Mouse (Mus musculus): ENCODE measurements at regions not wholly inside any gene's neighbourhood (a gene's known extent, or its start where the extent isn't known, plus 50 kb on each side); places are given as distances from the start of the nearest gene placed in this dataset.

DNA sequence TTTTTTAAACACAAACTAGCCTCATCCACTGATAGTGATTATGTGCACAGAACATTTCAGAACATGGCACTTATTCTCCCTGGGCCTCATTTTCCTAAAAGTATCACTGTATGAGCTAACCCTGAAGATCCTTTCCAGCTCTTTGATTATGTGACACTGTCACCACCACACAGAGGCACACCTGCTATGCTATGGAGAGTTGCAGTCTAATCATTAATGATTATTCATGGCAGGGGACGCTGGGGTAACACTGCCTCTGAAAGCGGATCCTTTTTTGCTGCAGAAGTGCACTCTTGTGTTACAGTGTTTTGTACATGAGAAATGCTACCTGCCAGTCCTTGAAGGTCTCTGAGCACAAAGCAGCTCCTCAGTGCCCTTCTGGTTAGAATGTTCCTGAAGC is 615.3 kb upstream of the Fbxo33 start:
- Histone ChIP-seq H3K9me3 (replicated peaks; ENCODE audit: control insufficient read depth, low read length) (no peaks in the 10 kb centered on the region), H3K4me1 (ENCODE audit: control insufficient read depth, insufficient read depth, low read length) (no peaks in the 10 kb centered on the region), H3K9ac (replicated peaks; ENCODE audit: low read length) (no peak overlapping the region), H3K4me2 (ENCODE audit: low read depth, low read length) (no peak overlapping the region), H3K27me3 (ENCODE audit: control insufficient read depth, insufficient read depth, low read length) (no peaks in the 10 kb centered on the region), H3K36me3 (replicated peaks; ENCODE audit: control insufficient read depth, insufficient read depth, low read depth, low read length) (no peaks in the 10 kb centered on the region), H3K4me3 (ENCODE audit: low read depth, low read length) (no peak overlapping the region), H3K27ac (replicated peaks; ENCODE audit: low read depth, low read length) (no peak overlapping the region)
- WGBS: 70% methylated on average over 2 of the region's 2 CpGs
- ATAC-seq (replicated peaks; ENCODE audit: insufficient number of reproducible peaks, low FRiP score, low TSS enrichment, low read depth) (no peak), DNase-seq (ENCODE audit: low spot score) (no peak)

DNA sequence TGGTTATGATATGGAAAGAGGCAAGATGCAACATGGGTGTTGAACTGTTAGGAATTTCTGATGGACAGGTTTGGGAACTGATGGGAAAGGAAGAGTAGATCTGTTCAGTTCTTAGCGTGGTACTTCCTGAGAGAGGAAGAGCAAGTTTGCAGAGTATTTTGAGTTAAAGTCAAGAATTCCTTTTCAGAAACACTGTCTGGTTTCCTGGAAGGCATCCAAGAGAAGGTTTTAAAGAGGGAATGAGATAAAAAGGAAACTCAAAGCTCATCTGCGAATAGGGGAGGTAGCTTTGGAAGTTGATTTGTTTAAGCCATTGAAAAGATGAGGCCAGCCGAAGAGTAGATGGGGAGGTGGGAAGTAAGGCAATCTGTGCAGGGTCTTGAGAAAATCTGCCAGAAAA is 603.4 kb upstream of the Fbxo33 start:
- WGBS: 84% methylated on average over 3 of the region's 3 CpGs
- Histone ChIP-seq H3K9me3 (replicated peaks; ENCODE audit: control insufficient read depth, low read length) (no peaks in the 10 kb centered on the region), H3K36me3 (replicated peaks; ENCODE audit: control insufficient read depth, insufficient read depth, low read depth, low read length) (no peaks in the 10 kb centered on the region), H3K4me3 (ENCODE audit: low read depth, low read length) (no peak overlapping the region), H3K27me3 (ENCODE audit: control insufficient read depth, insufficient read depth, low read length) (no peaks in the 10 kb centered on the region), H3K27ac (replicated peaks; ENCODE audit: low read depth, low read length) (no peak overlapping the region), H3K9ac (replicated peaks; ENCODE audit: low read length) (no peak overlapping the region), H3K4me2 (ENCODE audit: low read depth, low read length) (no peak overlapping the region), H3K4me1 (ENCODE audit: control insufficient read depth, insufficient read depth, low read length) (no peaks in the 10 kb centered on the region)
- DNase-seq (ENCODE audit: low spot score) (no peak), ATAC-seq (replicated peaks; ENCODE audit: insufficient number of reproducible peaks, low FRiP score, low TSS enrichment, low read depth) (no peak)

- no peak overlapping the region for H3K4me2 ChIP-seq (ENCODE audit: low read depth, low read length)
- no peak overlapping the region for H3K27ac ChIP-seq (replicated peaks; ENCODE audit: low read depth, low read length)
- ATAC-seq (replicated peaks; ENCODE audit: insufficient number of reproducible peaks, low FRiP score, low TSS enrichment, low read depth) (no peak), DNase-seq (ENCODE audit: low spot score) (no peak)
- no peak overlapping the region for H3K9ac ChIP-seq (replicated peaks; ENCODE audit: low read length)
- no peak overlapping the region for H3K4me3 ChIP-seq (ENCODE audit: low read depth, low read length)
- no peaks in the 10 kb centered on the region for H3K36me3 ChIP-seq (replicated peaks; ENCODE audit: control insufficient read depth, insufficient read depth, low read depth, low read length)
- H3K4me1 ChIP-seq (ENCODE audit: control insufficient read depth, insufficient read depth, low read length): no peaks in the 10 kb centered on the region
- no peaks in the 10 kb centered on the region for H3K9me3 ChIP-seq (replicated peaks; ENCODE audit: control insufficient read depth, low read length)
- no peaks in the 10 kb centered on the region for H3K27me3 ChIP-seq (ENCODE audit: control insufficient read depth, insufficient read depth, low read length)
- 52% methylated on average over 2 of the region's 2 CpGs for whole genome bisulfite sequencing
Measured at GRCm38 (mm10) chr12:59822435-59822834, 602.9 kb upstream of the Fbxo33 start.

- no peak overlapping the region for H3K4me3 ChIP-seq (ENCODE audit: low read depth, low read length)
- no peak overlapping the region for H3K27ac ChIP-seq (replicated peaks; ENCODE audit: low read depth, low read length)
- no peak overlapping the region for H3K4me2 ChIP-seq (ENCODE audit: low read depth, low read length)
- no peaks in the 10 kb centered on the region for H3K27me3 ChIP-seq (ENCODE audit: control insufficient read depth, insufficient read depth, low read length)
- H3K9me3 ChIP-seq (replicated peaks; ENCODE audit: control insufficient read depth, low read length): no peaks in the 10 kb centered on the region
- no peaks in the 10 kb centered on the region for H3K4me1 ChIP-seq (ENCODE audit: control insufficient read depth, insufficient read depth, low read length)
- no peak for ATAC-seq (replicated peaks; ENCODE audit: insufficient number of reproducible peaks, low FRiP score, low TSS enrichment, low read depth)
- no peaks in the 10 kb centered on the region for H3K36me3 ChIP-seq (replicated peaks; ENCODE audit: control insufficient read depth, insufficient read depth, low read depth, low read length)
- WGBS: 87% methylated on average over 2 of the region's 2 CpGs
- no peak overlapping the region for H3K9ac ChIP-seq (replicated peaks; ENCODE audit: low read length)
- DNase-seq (ENCODE audit: low spot score): no peak
Measured at GRCm38 (mm10) chr12:59821698-59822097, 602.2 kb upstream of the Fbxo33 start.

DNA sequence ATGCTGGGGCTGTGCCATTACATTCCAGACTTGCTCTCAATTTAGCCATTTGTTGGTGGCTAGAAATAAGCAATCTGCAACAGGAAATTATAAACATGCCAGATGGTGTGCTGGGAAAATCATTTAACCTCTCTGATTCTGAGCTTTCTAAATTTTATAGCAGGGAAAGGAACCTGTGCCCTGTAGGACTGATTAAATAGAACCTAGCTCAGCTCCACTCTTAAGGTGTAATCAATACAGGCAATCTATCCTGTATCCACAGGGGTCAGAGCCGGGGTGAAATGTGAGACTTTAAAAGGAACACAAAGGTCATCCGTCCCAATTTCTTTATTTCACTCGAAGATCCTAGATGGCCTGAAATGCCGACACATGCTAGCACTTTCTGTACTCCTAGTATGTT is 596.4 kb upstream of the Fbxo33 start:
- Histone ChIP-seq H3K4me2 (ENCODE audit: low read depth, low read length) (no peak overlapping the region), H3K27ac (replicated peaks; ENCODE audit: low read depth, low read length) (no peak overlapping the region), H3K9ac (replicated peaks; ENCODE audit: low read length) (no peak overlapping the region), H3K36me3 (replicated peaks; ENCODE audit: control insufficient read depth, insufficient read depth, low read depth, low read length) (no peaks in the 10 kb centered on the region), H3K4me3 (ENCODE audit: low read depth, low read length) (no peak overlapping the region), H3K4me1 (ENCODE audit: control insufficient read depth, insufficient read depth, low read length) (no peaks in the 10 kb centered on the region), H3K27me3 (ENCODE audit: control insufficient read depth, insufficient read depth, low read length) (no peaks in the 10 kb centered on the region), H3K9me3 (replicated peaks; ENCODE audit: control insufficient read depth, low read length) (no peaks in the 10 kb centered on the region)
- DNase-seq (ENCODE audit: low spot score) (no peak), ATAC-seq (replicated peaks; ENCODE audit: insufficient number of reproducible peaks, low FRiP score, low TSS enrichment, low read depth) (no peak)
- WGBS: 43% methylated on average over 4 of the region's 4 CpGs

GRCm38 (mm10) chr12:59814356-59814755 is 594.8 kb upstream of the Fbxo33 start:
- no peaks in the 10 kb centered on the region for H3K4me1 ChIP-seq (ENCODE audit: control insufficient read depth, insufficient read depth, low read length)
- no peak overlapping the region for H3K9ac ChIP-seq (replicated peaks; ENCODE audit: low read length)
- H3K36me3 ChIP-seq (replicated peaks; ENCODE audit: control insufficient read depth, insufficient read depth, low read depth, low read length): no peaks in the 10 kb centered on the region
- H3K9me3 ChIP-seq (replicated peaks; ENCODE audit: control insufficient read depth, low read length): no peaks in the 10 kb centered on the region
- DNase-seq (ENCODE audit: low spot score): no peak
- WGBS: 89% methylated on average over 13 of the region's 13 CpGs
- no peak for ATAC-seq (replicated peaks; ENCODE audit: insufficient number of reproducible peaks, low FRiP score, low TSS enrichment, low read depth)
- no peak overlapping the region for H3K4me3 ChIP-seq (ENCODE audit: low read depth, low read length)
- no peaks in the 10 kb centered on the region for H3K27me3 ChIP-seq (ENCODE audit: control insufficient read depth, insufficient read depth, low read length)
- H3K27ac ChIP-seq (replicated peaks; ENCODE audit: low read depth, low read length): no peak overlapping the region
- no peak overlapping the region for H3K4me2 ChIP-seq (ENCODE audit: low read depth, low read length)

- H3K4me3 ChIP-seq (ENCODE audit: low read depth, low read length): no peak overlapping the region
- no peaks in the 10 kb centered on the region for H3K4me1 ChIP-seq (ENCODE audit: control insufficient read depth, insufficient read depth, low read length)
- no peak for DNase-seq (ENCODE audit: low spot score)
- 35% methylated on average over 2 of the region's 2 CpGs for WGBS
- H3K27me3 ChIP-seq (ENCODE audit: control insufficient read depth, insufficient read depth, low read length): no peaks in the 10 kb centered on the region
- H3K9ac ChIP-seq (replicated peaks; ENCODE audit: low read length): no peak overlapping the region
- no peak for ATAC-seq (replicated peaks; ENCODE audit: insufficient number of reproducible peaks, low FRiP score, low TSS enrichment, low read depth)
- H3K36me3 ChIP-seq (replicated peaks; ENCODE audit: control insufficient read depth, insufficient read depth, low read depth, low read length): no peaks in the 10 kb centered on the region
- no peak overlapping the region for H3K4me2 ChIP-seq (ENCODE audit: low read depth, low read length)
- H3K27ac ChIP-seq (replicated peaks; ENCODE audit: low read depth, low read length): no peak overlapping the region
- no peaks in the 10 kb centered on the region for H3K9me3 ChIP-seq (replicated peaks; ENCODE audit: control insufficient read depth, low read length)
Measured at GRCm38 (mm10) chr12:59809224-59809623, 589.7 kb upstream of the Fbxo33 start.

DNA sequence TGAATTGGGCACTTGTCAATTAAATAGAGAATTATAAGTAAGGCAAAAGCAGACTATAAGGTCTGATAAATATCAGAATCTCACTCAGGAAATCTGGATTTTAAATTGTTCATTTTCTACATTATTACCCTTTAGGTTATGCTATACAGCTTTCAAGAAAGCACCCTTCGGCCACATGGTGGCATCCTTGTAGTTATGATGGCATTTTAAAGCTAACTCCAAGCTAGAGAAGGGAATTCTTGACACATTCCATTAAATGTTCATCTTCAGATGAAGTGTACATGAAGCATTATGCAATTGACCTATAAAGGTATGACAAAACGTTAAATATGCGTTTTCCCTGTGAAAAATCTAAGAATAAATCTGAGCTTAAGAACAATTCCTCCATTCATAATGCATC is 578.5 kb upstream of the Fbxo33 start:
- Histone ChIP-seq H3K27ac (replicated peaks; ENCODE audit: low read depth, low read length) (no peak overlapping the region), H3K36me3 (replicated peaks; ENCODE audit: control insufficient read depth, insufficient read depth, low read depth, low read length) (no peaks in the 10 kb centered on the region), H3K4me3 (ENCODE audit: low read depth, low read length) (no peak overlapping the region), H3K4me1 (ENCODE audit: control insufficient read depth, insufficient read depth, low read length) (no peaks in the 10 kb centered on the region), H3K27me3 (ENCODE audit: control insufficient read depth, insufficient read depth, low read length) (no peaks in the 10 kb centered on the region), H3K4me2 (ENCODE audit: low read depth, low read length) (no peak overlapping the region), H3K9me3 (replicated peaks; ENCODE audit: control insufficient read depth, low read length) (no peaks in the 10 kb centered on the region), H3K9ac (replicated peaks; ENCODE audit: low read length) (no peak overlapping the region)
- WGBS: 45% methylated on average over 3 of the region's 3 CpGs
- peak; percentile 36 for DNase-seq (ENCODE audit: low spot score)
- ATAC-seq (replicated peaks; ENCODE audit: insufficient number of reproducible peaks, low FRiP score, low TSS enrichment, low read depth): no peak

DNA sequence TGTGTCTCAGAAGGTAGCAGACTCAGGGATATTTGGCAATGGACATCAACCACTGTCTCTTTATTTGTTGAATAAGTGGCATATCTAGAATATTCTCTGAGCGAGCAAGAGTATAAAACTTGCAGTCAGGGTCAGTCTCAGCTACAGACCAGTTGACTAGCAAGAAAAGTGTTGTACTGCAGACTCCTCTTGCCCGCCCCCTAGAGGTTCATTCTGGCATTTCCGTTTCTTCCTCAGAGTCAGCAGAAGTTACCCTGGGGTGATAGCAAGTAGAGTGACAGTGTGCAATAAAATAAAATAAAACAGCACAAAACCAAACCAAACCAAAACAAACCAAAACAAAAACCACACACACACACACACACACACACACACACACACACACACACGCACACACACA is 571.9 kb upstream of the Fbxo33 start:
- no peak overlapping the region for H3K4me3 ChIP-seq (ENCODE audit: low read depth, low read length)
- H3K27ac ChIP-seq (replicated peaks; ENCODE audit: low read depth, low read length): no peak overlapping the region
- no peaks in the 10 kb centered on the region for H3K9me3 ChIP-seq (replicated peaks; ENCODE audit: control insufficient read depth, low read length)
- DNase-seq (ENCODE audit: low spot score) (peak; percentile 45), ATAC-seq (replicated peaks; ENCODE audit: insufficient number of reproducible peaks, low FRiP score, low TSS enrichment, low read depth) (no peak)
- 57% methylated on average over 4 of the region's 4 CpGs for WGBS
- no peaks in the 10 kb centered on the region for H3K27me3 ChIP-seq (ENCODE audit: control insufficient read depth, insufficient read depth, low read length)
- H3K9ac ChIP-seq (replicated peaks; ENCODE audit: low read length): no peak overlapping the region
- H3K4me2 ChIP-seq (ENCODE audit: low read depth, low read length): no peak overlapping the region
- no peaks in the 10 kb centered on the region for H3K4me1 ChIP-seq (ENCODE audit: control insufficient read depth, insufficient read depth, low read length)
- no peaks in the 10 kb centered on the region for H3K36me3 ChIP-seq (replicated peaks; ENCODE audit: control insufficient read depth, insufficient read depth, low read depth, low read length)

Measured in embryonic facial prominence, embryonic 11.5 days (tissue).